Mouse (Mus musculus): Measurements from ENCODE around the gene Gpr179.

Gene Gpr179

GRCm38 (mm10) chr11:97352027-97352684 is at the start of gene Gpr179:
Gpr179 (minus strand) TSS chr11:97352077.
- in situ Hi-C loops (cut with MboI, MseI): no loop called here

GRCm38 (mm10) chr11:97401082-97401481 is 49.2 kb upstream of the Gpr179 start:
- in situ Hi-C loops (cut with MboI, MseI): no loop called here

GRCm38 (mm10) chr11:97399958-97400710 is 48.3 kb upstream of the Gpr179 start:
- in situ Hi-C loops (cut with MboI, MseI): loop anchor here in 1 of 2 experiments (25.0 kb wide), 1 partner anchor 1237 kb away; the partner anchor contains the start of genes Gm12355, Gsdma2 and Gsdma3

GRCm38 (mm10) chr11:97398506-97398905 is 46.6 kb upstream of the Gpr179 start:
- in situ Hi-C loops (cut with MboI, MseI): loop anchor here in 1 of 2 experiments (25.0 kb wide), 1 partner anchor 1239 kb away; the partner anchor contains the start of genes Gm12355, Gsdma2 and Gsdma3

- in situ Hi-C loops (cut with MboI, MseI): loop anchor here in 1 of 2 experiments (25.0 kb wide), 1 partner anchor 1243 kb away; the partner anchor contains the start of genes Gm12355, Gsdma2 and Gsdma3
Measured at GRCm38 (mm10) chr11:97394146-97394545, 42.3 kb upstream of the Gpr179 start.

- in situ Hi-C loops (cut with MboI, MseI): loop anchor here in 1 of 2 experiments (25.0 kb wide), 1 partner anchor 1244 kb away; the partner anchor contains the start of genes Gm12355, Gsdma2 and Gsdma3
Measured at GRCm38 (mm10) chr11:97393658-97394057, 41.8 kb upstream of the Gpr179 start.

- in situ Hi-C loops (cut with MboI, MseI): loop anchor here in 1 of 2 experiments (25.0 kb wide), 1 partner anchor 1248 kb away; the partner anchor contains the start of genes Gm12355, Gsdma2 and Gsdma3
Measured at GRCm38 (mm10) chr11:97389127-97389526, 37.2 kb upstream of the Gpr179 start.

GRCm38 (mm10) chr11:97387811-97388210 is 35.9 kb upstream of the Gpr179 start:
- in situ Hi-C loops (cut with MboI, MseI): loop anchor here in 1 of 2 experiments (25.0 kb wide), 1 partner anchor 1249 kb away; the partner anchor contains the start of genes Gm12355, Gsdma2 and Gsdma3

- in situ Hi-C loops (cut with MboI, MseI): loop anchor here in 1 of 2 experiments (25.0 kb wide), 1 partner anchor 1254 kb away; the partner anchor contains the start of genes Gm12355, Gsdma2 and Gsdma3
Measured at GRCm38 (mm10) chr11:97383764-97384163, 31.9 kb upstream of the Gpr179 start.

- in situ Hi-C loops (cut with MboI, MseI): loop anchor here in 1 of 2 experiments (25.0 kb wide), 1 partner anchor 1254 kb away; the partner anchor contains the start of genes Gm12355, Gsdma2 and Gsdma3
Measured at GRCm38 (mm10) chr11:97383017-97383416, 31.1 kb upstream of the Gpr179 start.

- in situ Hi-C loops (cut with MboI, MseI): loop anchor here in 1 of 2 experiments (25.0 kb wide), 1 partner anchor 1257 kb away; the partner anchor contains the start of genes Gm12355, Gsdma2 and Gsdma3
Measured at GRCm38 (mm10) chr11:97380036-97380435, 28.2 kb upstream of the Gpr179 start.

GRCm38 (mm10) chr11:97373402-97373801 is 21.5 kb upstream of the Gpr179 start:
- in situ Hi-C loops (cut with MboI, MseI): no loop called here

GRCm38 (mm10) chr11:97372159-97372864 is 20.4 kb upstream of the Gpr179 start:
- in situ Hi-C loops (cut with MboI, MseI): no loop called here

- in situ Hi-C loops (cut with MboI, MseI): no loop called here
Measured at GRCm38 (mm10) chr11:97370329-97371091, 18.6 kb upstream of the Gpr179 start.

- in situ Hi-C loops (cut with MboI, MseI): no loop called here
Measured at GRCm38 (mm10) chr11:97368501-97368900, 16.6 kb upstream of the Gpr179 start.

GRCm38 (mm10) chr11:97365556-97365955 is 13.7 kb upstream of the Gpr179 start:
- in situ Hi-C loops (cut with MboI, MseI): no loop called here

GRCm38 (mm10) chr11:97363644-97363995 is 11.7 kb upstream of the Gpr179 start:
- in situ Hi-C loops (cut with MboI, MseI): no loop called here

GRCm38 (mm10) chr11:97362943-97363643 is 11.2 kb upstream of the Gpr179 start:
- in situ Hi-C loops (cut with MboI, MseI): no loop called here

- in situ Hi-C loops (cut with MboI, MseI): no loop called here
Measured at GRCm38 (mm10) chr11:97362649-97362942, 10.7 kb upstream of the Gpr179 start.

Measured in T-helper 17 cell (primary cell).